Mouse (Mus musculus): ENCODE measurements at regions not wholly inside any gene's neighbourhood (a gene's known extent, or its start where the extent isn't known, plus 50 kb on each side); places are given as distances from the start of the nearest gene placed in this dataset.

DNA sequence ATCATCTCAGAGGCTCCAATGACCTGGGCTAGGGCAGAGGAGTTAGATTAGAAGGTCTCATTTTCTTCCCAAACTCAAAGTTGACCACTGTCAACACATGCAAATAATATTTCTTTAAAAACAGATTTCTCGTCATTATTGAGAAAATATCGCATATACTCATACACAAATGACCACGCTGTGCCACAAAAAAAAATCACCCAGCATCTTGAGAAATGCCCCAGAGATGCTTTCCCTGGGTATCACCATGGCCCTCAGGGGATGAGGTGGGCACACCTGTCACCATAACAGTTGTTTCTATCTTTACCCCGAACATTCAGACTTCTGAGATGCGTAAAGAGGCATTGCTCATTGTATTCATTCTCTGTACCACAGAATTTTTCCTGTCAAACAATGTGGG is 134.4 kb upstream of the Foxq1 start:
- DNase-seq (ENCODE audit: low spot score) (no peak), ATAC-seq (ENCODE audit: extremely low read depth, insufficient number of reproducible peaks, low FRiP score, poor library complexity, severe bottlenecking) (no peak)
- Histone ChIP-seq H3K4me3 (ENCODE audit: low read depth, low read length) (no peak overlapping the region), H3K36me3 (replicated peaks) (no peaks in the 10 kb centered on the region), H3K4me1 (ENCODE audit: insufficient read depth, low read depth, low read length) (no peaks in the 10 kb centered on the region), H3K9me3 (replicated peaks) (no peaks in the 10 kb centered on the region), H3K27me3 (ENCODE audit: insufficient read depth, low read length) (0 out of 2 replicates have a peak, but pooled peaks cover 5% of the 10 kb centered on the region)
- TF ChIP-seq GATA1 (IDR thresholded peaks at IDR 0.05; ENCODE audit: borderline replicate concordance, low read length) (no peak), GATA2 (IDR thresholded peaks at IDR 0.05; ENCODE audit: borderline replicate concordance, low read depth, low read length) (no peak), TAL1 (conservative IDR thresholded peaks at IDR 0.05; ENCODE audit: low read depth, low read length) (no peak), POLR2AphosphoS5 (IDR thresholded peaks at IDR 0.05; ENCODE audit: insufficient replicate concordance, low read depth, low read length) (no peak), CTCF (IDR thresholded peaks at IDR 0.05; ENCODE audit: low read depth, low read length) (no peak)

DNA sequence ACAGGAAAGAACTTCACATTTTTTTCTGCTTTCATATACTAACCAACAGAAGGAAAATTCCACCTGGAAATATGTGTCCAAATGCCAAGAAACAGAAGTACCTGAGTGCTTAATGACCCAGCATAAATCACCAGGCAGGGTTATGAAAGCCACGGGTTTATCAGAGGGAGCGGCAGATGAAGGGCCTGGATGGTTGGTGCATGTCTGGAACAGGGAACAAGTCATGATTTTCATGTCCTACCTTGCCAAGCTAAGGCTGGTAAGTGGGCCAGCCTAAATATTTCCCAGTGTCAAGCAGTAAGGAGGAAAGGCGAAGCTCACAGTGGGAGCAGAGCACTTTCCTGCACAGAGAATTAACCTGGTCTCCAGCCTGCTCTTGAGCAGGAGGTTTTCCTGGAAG is 132.3 kb upstream of the Foxq1 start:
- ATAC-seq (ENCODE audit: extremely low read depth, insufficient number of reproducible peaks, low FRiP score, poor library complexity, severe bottlenecking) (no peak), DNase-seq (ENCODE audit: low spot score) (no peak)
- H3K27me3 ChIP-seq (ENCODE audit: insufficient read depth, low read length), result 0 out of 2 replicates have a peak, but pooled peaks cover 5% of the 10 kb centered on the region
- no peaks in the 10 kb centered on the region for H3K4me1 ChIP-seq (ENCODE audit: insufficient read depth, low read depth, low read length)
- TF ChIP-seq CTCF (IDR thresholded peaks at IDR 0.05; ENCODE audit: low read depth, low read length), result no peak
- no peaks in the 10 kb centered on the region for H3K9me3 ChIP-seq (replicated peaks)
- H3K4me3 ChIP-seq (ENCODE audit: low read depth, low read length), result no peak overlapping the region
- H3K36me3 ChIP-seq (replicated peaks), result no peaks in the 10 kb centered on the region

DNA sequence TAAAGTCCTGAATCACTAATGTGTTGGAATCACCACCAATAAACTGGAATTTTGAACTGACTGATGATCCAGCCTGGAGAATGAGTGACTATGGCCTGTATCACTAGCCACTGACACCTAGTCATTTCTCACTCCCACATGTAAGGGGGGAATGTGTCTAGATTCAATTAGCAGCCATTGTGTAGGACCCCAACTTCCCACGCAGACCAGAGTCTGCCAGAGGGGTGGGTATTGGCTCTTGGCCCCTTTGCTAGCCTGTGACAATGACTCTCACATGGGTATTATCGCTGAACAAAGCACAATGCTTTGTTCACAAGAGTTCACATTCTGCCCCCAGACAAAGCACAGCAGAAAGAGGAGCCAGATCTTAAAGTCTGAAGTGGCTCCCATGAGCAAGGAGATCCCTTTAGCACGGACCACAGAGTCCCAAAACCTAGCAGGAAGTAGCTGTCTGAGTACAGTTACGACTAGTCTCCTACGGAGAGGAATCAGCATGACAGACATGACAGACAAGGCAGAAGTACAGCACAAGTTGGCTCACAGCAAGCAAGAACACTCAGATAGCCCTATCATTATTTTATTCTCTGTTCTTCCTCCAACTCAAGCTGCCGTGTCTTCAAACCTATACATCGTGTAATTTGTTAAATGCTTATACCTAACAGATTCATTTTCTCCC is 130.0 kb upstream of the Foxq1 start:
- ATAC-seq (ENCODE audit: extremely low read depth, insufficient number of reproducible peaks, low FRiP score, poor library complexity, severe bottlenecking), result no peak
- Histone ChIP-seq H3K36me3 (replicated peaks) (no peaks in the 10 kb centered on the region), H3K4me3 (ENCODE audit: low read depth, low read length) (no peak overlapping the region), H3K9me3 (replicated peaks) (no peaks in the 10 kb centered on the region), H3K4me1 (ENCODE audit: insufficient read depth, low read depth, low read length) (no peaks in the 10 kb centered on the region), H3K27me3 (ENCODE audit: insufficient read depth, low read length) (0 out of 2 replicates have a peak, but pooled peaks cover 5% of the 10 kb centered on the region)
- TF ChIP-seq GATA1 (IDR thresholded peaks at IDR 0.05; ENCODE audit: borderline replicate concordance, low read length), result no peak
- no peak for DNase-seq (ENCODE audit: low spot score)

DNA sequence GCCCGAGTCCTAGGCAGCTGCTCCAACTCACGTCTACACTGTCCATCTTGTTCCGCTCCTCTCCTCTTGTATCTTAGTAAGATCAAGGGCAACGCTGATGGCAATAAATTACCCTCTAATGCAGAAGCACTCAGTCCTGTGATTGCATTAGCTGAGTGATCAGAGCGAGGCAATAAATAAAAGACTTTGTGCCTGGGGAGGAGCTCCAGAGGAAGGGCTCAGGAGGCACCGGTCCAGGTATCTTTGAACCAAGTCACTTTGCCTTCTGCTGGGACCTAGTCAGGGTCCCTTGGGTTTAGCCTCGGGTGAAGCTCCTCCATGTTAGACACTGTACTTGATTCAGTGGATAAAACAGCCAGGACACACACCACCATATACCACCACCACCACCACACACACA is 119.5 kb upstream of the Foxq1 start:
- ATAC-seq (ENCODE audit: extremely low read depth, insufficient number of reproducible peaks, low FRiP score, poor library complexity, severe bottlenecking) (no peak), DNase-seq (ENCODE audit: low spot score) (no peak)
- Histone ChIP-seq H3K36me3 (replicated peaks) (no peaks in the 10 kb centered on the region), H3K9me3 (replicated peaks) (no peaks in the 10 kb centered on the region), H3K27me3 (ENCODE audit: insufficient read depth, low read length) (no peaks in the 10 kb centered on the region), H3K4me3 (ENCODE audit: low read depth, low read length) (no peak overlapping the region), H3K4me1 (ENCODE audit: insufficient read depth, low read depth, low read length) (no peaks in the 10 kb centered on the region)
- TF ChIP-seq CTCF (IDR thresholded peaks at IDR 0.05; ENCODE audit: low read depth, low read length), result no peak
- no peak for TF ChIP-seq GATA1 (IDR thresholded peaks at IDR 0.05; ENCODE audit: borderline replicate concordance, low read length)
- no peak for TF ChIP-seq GATA2 (IDR thresholded peaks at IDR 0.05; ENCODE audit: borderline replicate concordance, low read depth, low read length)
- no peak for TF ChIP-seq TAL1 (conservative IDR thresholded peaks at IDR 0.05; ENCODE audit: low read depth, low read length)

DNA sequence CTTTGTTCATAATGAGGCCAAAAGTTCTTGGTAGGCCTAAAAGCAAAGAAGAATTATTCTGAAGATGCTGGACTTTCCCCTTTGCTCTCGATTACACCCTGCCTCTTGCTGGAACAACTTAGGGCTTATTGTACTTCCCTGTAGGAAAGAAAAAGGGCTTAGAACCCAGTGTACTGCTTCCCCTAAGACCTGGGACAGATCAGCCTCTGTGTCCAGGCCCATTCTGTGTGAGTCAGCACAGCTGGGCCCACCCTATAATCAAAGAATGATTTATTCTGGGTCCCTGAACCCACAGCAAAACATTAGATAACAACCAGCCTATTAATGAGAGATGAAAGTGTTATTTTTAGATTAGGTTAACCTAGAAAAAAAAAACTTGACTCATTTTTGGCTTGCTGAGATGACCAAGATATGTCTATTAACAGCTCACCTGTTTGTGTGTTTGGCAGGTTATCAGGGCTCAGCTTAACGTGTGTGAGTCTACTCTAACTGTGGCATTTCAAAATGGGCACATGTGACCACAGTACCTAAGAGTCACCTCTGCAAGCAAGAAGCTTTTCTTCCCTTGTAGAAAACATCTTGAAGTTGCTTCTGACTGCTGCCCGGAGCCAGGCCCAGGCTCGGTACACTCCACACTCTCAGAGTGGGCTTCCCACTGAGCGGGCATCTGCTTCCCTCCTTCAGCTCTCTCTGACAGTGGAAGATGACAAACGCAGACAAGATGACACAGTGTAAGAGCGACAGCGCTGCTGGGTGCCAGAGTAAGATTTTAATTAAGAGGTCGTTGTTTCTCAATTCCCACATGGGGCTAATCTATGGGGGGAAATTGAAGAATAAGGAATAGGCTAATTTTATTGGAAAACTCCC is 115.9 kb upstream of the Foxq1 start:
- ATAC-seq (ENCODE audit: extremely low read depth, insufficient number of reproducible peaks, low FRiP score, poor library complexity, severe bottlenecking) (no peak), DNase-seq (ENCODE audit: low spot score) (no peak)
- no peaks in the 10 kb centered on the region for H3K27me3 ChIP-seq (ENCODE audit: insufficient read depth, low read length)
- H3K9me3 ChIP-seq (replicated peaks), result no peaks in the 10 kb centered on the region
- no peak overlapping the region for H3K4me3 ChIP-seq (ENCODE audit: low read depth, low read length)
- H3K36me3 ChIP-seq (replicated peaks), result no peaks in the 10 kb centered on the region
- no peaks in the 10 kb centered on the region for H3K4me1 ChIP-seq (ENCODE audit: insufficient read depth, low read depth, low read length)
- TF ChIP-seq POLR2AphosphoS5 (IDR thresholded peaks at IDR 0.05; ENCODE audit: insufficient replicate concordance, low read depth, low read length) (no peak), GATA1 (IDR thresholded peaks at IDR 0.05; ENCODE audit: borderline replicate concordance, low read length) (no peak), TAL1 (conservative IDR thresholded peaks at IDR 0.05; ENCODE audit: low read depth, low read length) (no peak), GATA2 (IDR thresholded peaks at IDR 0.05; ENCODE audit: borderline replicate concordance, low read depth, low read length) (no peak), CTCF (IDR thresholded peaks at IDR 0.05; ENCODE audit: low read depth, low read length) (no peak)

DNA sequence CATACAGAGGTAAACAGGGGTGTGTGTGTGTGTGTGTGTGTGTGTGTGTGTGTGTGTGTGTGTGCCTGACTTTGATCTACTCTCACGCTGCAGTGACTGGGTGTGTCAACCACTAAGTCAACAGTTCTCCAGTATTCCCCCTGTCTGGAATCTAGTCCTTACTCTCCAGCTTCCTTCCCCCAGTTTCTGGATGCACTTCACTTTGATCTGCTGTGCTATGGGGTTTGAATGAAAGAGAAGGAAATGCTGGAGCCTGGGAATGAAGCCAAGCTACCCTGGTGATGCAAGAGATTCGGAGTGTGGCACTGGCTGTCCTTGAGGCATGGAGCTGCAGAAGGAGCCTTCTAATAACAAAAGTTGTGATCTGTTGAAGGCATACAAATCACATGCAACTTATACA is 97.1 kb upstream of the Foxq1 start:
- ATAC-seq (ENCODE audit: extremely low read depth, insufficient number of reproducible peaks, low FRiP score, poor library complexity, severe bottlenecking) (no peak), DNase-seq (ENCODE audit: low spot score) (no peak)
- TF ChIP-seq CTCF (IDR thresholded peaks at IDR 0.05; ENCODE audit: low read depth, low read length), result no peak
- no peak for TF ChIP-seq TAL1 (conservative IDR thresholded peaks at IDR 0.05; ENCODE audit: low read depth, low read length)
- TF ChIP-seq GATA1 (IDR thresholded peaks at IDR 0.05; ENCODE audit: borderline replicate concordance, low read length), result no peak
- Histone ChIP-seq H3K36me3 (replicated peaks) (no peaks in the 10 kb centered on the region), H3K4me1 (ENCODE audit: insufficient read depth, low read depth, low read length) (no peaks in the 10 kb centered on the region), H3K4me3 (ENCODE audit: low read depth, low read length) (no peak overlapping the region), H3K9me3 (replicated peaks) (no peaks in the 10 kb centered on the region), H3K27me3 (ENCODE audit: insufficient read depth, low read length) (no peaks in the 10 kb centered on the region)
